Mouse (Mus musculus): Measurements from ENCODE around the gene Maats1. TPM values are rescaled to one million over a fixed set of nuclear protein-coding genes. Genes with fewer than 3 reads are reported as not detected.

Gene Maats1
- polyA plus RNA-seq, 1 experiment from 2014 or later = 0.20 TPM

DNA sequence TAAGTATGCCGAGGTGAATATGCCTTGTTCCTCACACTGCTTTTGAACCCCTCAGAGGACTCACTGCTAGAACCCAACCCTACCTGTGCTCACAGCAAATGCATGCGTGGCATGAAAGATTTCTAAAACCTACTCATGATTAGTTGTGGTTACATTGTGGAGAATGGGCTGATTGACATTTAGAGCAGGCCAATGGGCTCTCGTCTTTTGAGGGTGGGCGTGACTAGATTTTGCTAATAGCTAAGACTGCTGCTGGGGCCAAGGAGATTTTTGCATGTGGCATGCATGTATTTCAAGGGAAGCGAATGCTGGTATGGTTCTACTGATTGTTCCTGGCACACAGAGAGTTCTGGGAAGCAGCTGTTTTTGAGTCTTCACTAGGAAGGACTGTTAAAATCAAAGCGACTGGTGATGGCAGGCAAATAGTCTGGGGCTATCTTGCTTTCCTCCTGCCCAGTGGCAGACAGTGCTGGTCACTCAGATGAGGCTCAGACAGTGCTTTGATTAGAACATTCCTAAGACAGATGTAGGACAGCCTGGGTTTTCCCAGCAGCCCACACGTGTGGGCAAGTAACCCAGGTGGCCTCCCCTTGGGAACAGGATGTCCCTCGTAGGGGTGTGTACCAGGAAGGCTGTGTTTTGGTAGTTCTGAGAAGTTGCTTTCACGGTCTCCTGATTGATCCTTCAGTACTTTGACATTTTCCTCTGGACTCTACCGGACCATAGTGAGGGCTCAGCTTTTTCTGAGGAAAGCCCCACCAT lies 32.6 kb upstream of the Maats1 start:
- H3K4me2 ChIP-seq (ENCODE audit: low read depth, severe bottlenecking) = no peak overlapping the region
- 78% methylated on average over 10 of the region's 10 CpGs for WGBS

DNA sequence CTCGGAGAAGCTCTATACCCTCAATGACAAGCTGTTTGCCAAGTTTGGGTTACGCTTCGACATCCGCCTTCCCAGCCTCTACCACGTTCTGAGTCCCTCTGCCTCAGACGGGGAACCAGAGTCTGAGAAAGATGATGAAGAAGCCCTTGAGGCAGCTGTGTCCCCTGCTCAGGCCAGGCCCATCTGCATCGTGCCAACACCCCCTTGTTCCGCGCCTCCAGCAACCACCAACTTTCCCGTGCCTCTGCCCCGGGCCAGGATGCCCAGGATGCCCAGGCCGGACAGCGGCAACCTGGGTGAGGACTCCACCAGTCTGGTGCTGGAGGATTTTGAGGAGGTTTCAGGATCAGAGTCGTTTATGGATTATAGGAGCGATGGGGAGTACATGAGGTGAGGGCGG lies 32.0 kb upstream of the Maats1 start:
- ATAC-seq (ENCODE audit: insufficient number of reproducible peaks, low FRiP score, low TSS enrichment, low read depth) = no peak
- WGBS = 89% methylated on average over 16 of the region's 16 CpGs
- Histone ChIP-seq H3K27ac (replicated peaks; ENCODE audit: low read depth, low read length) (no peak overlapping the region), H3K4me2 (ENCODE audit: low read depth, severe bottlenecking) (no peak overlapping the region), H3K4me3 (ENCODE audit: low read depth, low read length) (no peak overlapping the region), H3K4me1 (ENCODE audit: control insufficient read depth, insufficient read depth, low read length) (peaks cover 2% of the 10 kb centered on the region; the same call in 1 of the 2 replicates), H3K36me3 (ENCODE audit: control insufficient read depth, insufficient read depth, low read length) (no peaks in the 10 kb centered on the region), H3K9ac (ENCODE audit: low read length) (no peak overlapping the region; the same call in 1 of the 2 replicates), H3K27me3 (ENCODE audit: control insufficient read depth, insufficient read depth, low read length) (no peaks in the 10 kb centered on the region), H3K9me3 (ENCODE audit: control insufficient read depth, low read length) (no peaks in the 10 kb centered on the region)
- DNase-seq (ENCODE audit: low spot score) = no peak

More for the DNA sequence above, 32.6 kb upstream of the Maats1 start:
- DNase-seq (ENCODE audit: low spot score) (no peak), ATAC-seq (ENCODE audit: insufficient number of reproducible peaks, low FRiP score, low TSS enrichment, low read depth) (no peak)
- peaks cover 2% of the 10 kb centered on the region; the same call in 1 of the 2 replicates for H3K4me1 ChIP-seq (ENCODE audit: control insufficient read depth, insufficient read depth, low read length)
- no peaks in the 10 kb centered on the region for H3K27me3 ChIP-seq (ENCODE audit: control insufficient read depth, insufficient read depth, low read length)
- no peak overlapping the region for H3K4me3 ChIP-seq (ENCODE audit: low read depth, low read length)
- H3K36me3 ChIP-seq (ENCODE audit: control insufficient read depth, insufficient read depth, low read length) = no peaks in the 10 kb centered on the region
- no peak overlapping the region for H3K27ac ChIP-seq (replicated peaks; ENCODE audit: low read depth, low read length)
- H3K9me3 ChIP-seq (ENCODE audit: control insufficient read depth, low read length) = no peaks in the 10 kb centered on the region
- H3K9ac ChIP-seq (ENCODE audit: low read length) = no peak overlapping the region

DNA sequence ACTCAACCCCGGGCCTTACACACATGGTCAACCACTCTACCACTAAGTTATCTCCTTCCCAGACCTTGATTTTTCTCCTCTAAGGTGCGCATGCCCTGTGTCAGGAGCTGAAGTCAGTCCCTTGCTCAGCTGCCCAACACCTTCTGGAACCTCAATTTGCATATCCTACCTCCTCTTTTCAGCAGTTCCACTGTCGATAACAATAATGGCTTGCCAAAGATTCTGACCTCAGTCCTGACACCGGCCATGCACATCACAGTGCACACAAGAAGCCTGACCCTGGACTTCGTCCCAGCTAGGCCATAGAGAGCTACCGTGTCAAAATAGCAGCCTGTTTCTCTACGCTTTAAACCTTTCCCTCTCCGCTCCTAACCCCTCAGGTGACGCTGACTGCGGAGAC lies 31.5 kb upstream of the Maats1 start:
- ATAC-seq (ENCODE audit: insufficient number of reproducible peaks, low FRiP score, low TSS enrichment, low read depth) (no peak), DNase-seq (ENCODE audit: low spot score) (no peak)
- Histone ChIP-seq H3K27me3 (ENCODE audit: control insufficient read depth, insufficient read depth, low read length) (no peaks in the 10 kb centered on the region), H3K4me3 (ENCODE audit: low read depth, low read length) (no peak overlapping the region), H3K36me3 (ENCODE audit: control insufficient read depth, insufficient read depth, low read length) (no peaks in the 10 kb centered on the region), H3K4me1 (ENCODE audit: control insufficient read depth, insufficient read depth, low read length) (peaks cover 2% of the 10 kb centered on the region; the same call in 1 of the 2 replicates), H3K27ac (replicated peaks; ENCODE audit: low read depth, low read length) (no peak overlapping the region), H3K4me2 (ENCODE audit: low read depth, severe bottlenecking) (no peak overlapping the region), H3K9me3 (ENCODE audit: control insufficient read depth, low read length) (no peaks in the 10 kb centered on the region), H3K9ac (ENCODE audit: low read length) (no peak overlapping the region)
- 86% methylated on average over 10 of the region's 10 CpGs for WGBS

DNA sequence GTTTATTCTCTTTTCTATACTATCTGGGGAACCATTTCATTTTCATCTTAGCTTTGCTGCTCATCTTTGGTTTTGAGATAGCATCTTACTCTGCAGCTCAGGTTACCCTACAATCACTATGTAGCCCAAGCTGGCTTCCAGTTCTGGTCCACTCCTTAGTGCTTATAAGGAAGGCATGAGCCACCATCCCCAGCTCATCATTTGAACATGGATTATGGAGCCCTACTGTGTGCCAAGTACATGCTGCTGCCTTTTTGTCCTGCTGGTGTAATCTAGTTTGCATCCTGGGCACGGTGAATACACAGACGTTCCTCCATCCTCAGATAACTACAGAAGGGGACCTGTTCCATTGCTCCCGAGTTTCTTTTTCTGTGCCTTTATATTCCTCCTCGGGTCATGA lies 30.9 kb upstream of the Maats1 start:
- H3K4me3 ChIP-seq (ENCODE audit: low read depth, low read length) = no peak overlapping the region
- H3K4me1 ChIP-seq (ENCODE audit: control insufficient read depth, insufficient read depth, low read length) = peaks cover 2% of the 10 kb centered on the region; the same call in 1 of the 2 replicates
- no peak for ATAC-seq (ENCODE audit: insufficient number of reproducible peaks, low FRiP score, low TSS enrichment, low read depth)
- no peak overlapping the region for H3K4me2 ChIP-seq (ENCODE audit: low read depth, severe bottlenecking)
- no peaks in the 10 kb centered on the region for H3K9me3 ChIP-seq (ENCODE audit: control insufficient read depth, low read length)
- DNase-seq (ENCODE audit: low spot score) = no peak
- no peaks in the 10 kb centered on the region for H3K36me3 ChIP-seq (ENCODE audit: control insufficient read depth, insufficient read depth, low read length)
- no peaks in the 10 kb centered on the region for H3K27me3 ChIP-seq (ENCODE audit: control insufficient read depth, insufficient read depth, low read length)
- H3K27ac ChIP-seq (replicated peaks; ENCODE audit: low read depth, low read length) = no peak overlapping the region
- H3K9ac ChIP-seq (ENCODE audit: low read length) = no peak overlapping the region
- WGBS = 88% methylated on average over 4 of the region's 4 CpGs

DNA sequence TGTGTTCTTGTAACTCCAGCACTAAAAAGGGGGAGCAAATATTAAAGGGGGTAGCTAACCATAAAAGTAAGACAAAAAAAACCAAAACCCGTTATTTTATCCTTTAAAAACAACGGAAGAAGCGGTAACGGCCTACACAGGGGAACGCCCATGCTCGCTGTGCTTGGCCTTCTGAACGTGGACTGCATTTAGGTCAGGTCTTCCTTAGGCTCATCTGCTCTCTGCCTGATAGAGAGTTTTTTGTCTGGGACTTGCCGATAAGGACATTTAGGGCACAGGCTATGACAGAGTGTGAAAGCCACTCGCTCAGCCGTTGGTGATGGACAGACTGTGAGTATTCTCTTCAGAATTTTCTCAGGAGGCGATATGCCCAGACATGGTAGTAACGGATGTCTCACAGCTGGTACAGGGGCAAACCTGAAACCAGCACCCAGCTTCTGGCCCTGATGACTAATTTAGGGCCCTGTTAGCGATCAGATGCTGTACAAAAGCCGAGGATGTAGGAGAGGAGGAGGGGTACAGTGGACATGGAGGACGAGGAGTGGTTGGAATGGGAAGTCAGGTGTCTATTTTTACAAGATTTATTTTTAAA lies 29.9 kb upstream of the Maats1 start:
- Histone ChIP-seq H3K27me3 (ENCODE audit: control insufficient read depth, insufficient read depth, low read length) (no peaks in the 10 kb centered on the region), H3K9me3 (ENCODE audit: control insufficient read depth, low read length) (no peaks in the 10 kb centered on the region), H3K27ac (replicated peaks; ENCODE audit: low read depth, low read length) (no peak overlapping the region), H3K9ac (ENCODE audit: low read length) (no peak overlapping the region), H3K4me2 (ENCODE audit: low read depth, severe bottlenecking) (no peak overlapping the region), H3K4me3 (ENCODE audit: low read depth, low read length) (no peak overlapping the region), H3K36me3 (ENCODE audit: control insufficient read depth, insufficient read depth, low read length) (no peaks in the 10 kb centered on the region), H3K4me1 (ENCODE audit: control insufficient read depth, insufficient read depth, low read length) (peaks cover under 1% of the 10 kb centered on the region; the same call in 1 of the 2 replicates)
- no peak for ATAC-seq (ENCODE audit: insufficient number of reproducible peaks, low FRiP score, low TSS enrichment, low read depth)
- DNase-seq (ENCODE audit: low spot score) = no peak
- WGBS = 89% methylated on average over 15 of the region's 15 CpGs

DNA sequence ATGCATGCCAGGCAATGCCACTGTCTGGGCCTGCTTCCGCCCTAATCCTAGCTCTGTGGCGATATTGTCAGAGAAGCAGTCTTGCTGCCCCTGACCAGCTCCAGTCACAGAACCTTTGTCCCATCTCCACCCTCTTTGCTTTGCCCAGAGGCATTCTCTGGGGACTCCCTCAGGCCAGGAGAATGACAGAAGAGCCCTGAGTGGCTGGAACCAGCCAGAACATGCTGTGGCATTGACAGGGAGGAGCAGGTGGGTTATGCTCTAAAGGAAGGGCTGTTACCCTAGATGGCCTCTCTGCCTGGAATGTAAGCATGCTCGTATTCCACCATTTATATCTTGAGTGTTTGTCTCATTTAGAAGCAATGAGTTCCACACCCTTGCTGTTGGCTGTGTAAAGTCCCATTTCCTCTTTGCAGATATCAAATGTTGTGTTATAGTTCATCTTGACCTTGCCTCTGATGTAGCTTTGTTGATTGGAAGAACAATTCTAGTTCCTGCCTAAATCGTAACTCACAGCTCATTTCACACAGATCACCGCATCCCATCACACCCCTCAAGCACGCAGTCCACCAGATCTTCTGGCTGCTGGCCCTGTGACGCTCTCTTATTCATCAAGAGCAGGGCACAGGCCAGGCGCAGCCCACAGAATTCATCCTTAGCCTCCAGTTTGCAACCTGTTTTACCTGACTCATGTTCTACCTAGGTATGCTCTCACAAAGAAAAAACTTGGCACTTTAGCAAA lies 28.9 kb upstream of the Maats1 start:
- Histone ChIP-seq H3K4me1 (ENCODE audit: control insufficient read depth, insufficient read depth, low read length) (no peaks in the 10 kb centered on the region), H3K9ac (ENCODE audit: low read length) (no peak overlapping the region), H3K9me3 (ENCODE audit: control insufficient read depth, low read length) (no peaks in the 10 kb centered on the region), H3K27ac (replicated peaks; ENCODE audit: low read depth, low read length) (no peak overlapping the region), H3K4me3 (ENCODE audit: low read depth, low read length) (no peak overlapping the region), H3K36me3 (ENCODE audit: control insufficient read depth, insufficient read depth, low read length) (no peaks in the 10 kb centered on the region), H3K4me2 (ENCODE audit: low read depth, severe bottlenecking) (no peak overlapping the region), H3K27me3 (ENCODE audit: control insufficient read depth, insufficient read depth, low read length) (no peaks in the 10 kb centered on the region)
- 86% methylated on average over 8 of the region's 8 CpGs for whole genome bisulfite sequencing
- ATAC-seq (ENCODE audit: insufficient number of reproducible peaks, low FRiP score, low TSS enrichment, low read depth) (no peak), DNase-seq (ENCODE audit: low spot score) (no peak)

DNA sequence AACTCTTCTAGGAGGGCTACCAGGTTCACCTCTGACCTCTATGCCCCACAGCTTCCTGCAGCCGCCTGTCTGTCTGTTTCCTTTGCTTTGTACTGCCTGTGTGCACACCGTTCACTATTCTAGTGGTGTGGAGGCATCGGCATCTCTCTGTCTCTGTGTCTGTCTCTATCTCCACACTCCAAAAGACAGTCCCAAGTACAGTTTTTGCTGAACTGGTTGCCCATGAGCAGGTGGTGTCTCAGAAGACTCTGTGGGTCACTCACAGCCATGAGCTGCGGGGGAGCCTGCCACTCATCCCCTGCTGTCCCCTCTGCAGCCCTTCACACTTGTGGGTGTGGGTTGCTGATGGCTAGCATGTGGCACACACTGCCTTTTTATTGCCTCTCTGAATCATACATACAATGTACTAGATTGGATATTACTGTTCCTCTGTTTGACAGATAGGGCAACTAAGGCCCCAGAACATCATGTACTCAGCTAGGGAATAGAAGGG lies 28.1 kb upstream of the Maats1 start:
- no peak overlapping the region for H3K27ac ChIP-seq (replicated peaks; ENCODE audit: low read depth, low read length)
- H3K36me3 ChIP-seq (ENCODE audit: control insufficient read depth, insufficient read depth, low read length) = no peaks in the 10 kb centered on the region
- H3K4me1 ChIP-seq (ENCODE audit: control insufficient read depth, insufficient read depth, low read length) = no peaks in the 10 kb centered on the region
- no peak overlapping the region for H3K9ac ChIP-seq (ENCODE audit: low read length)
- H3K27me3 ChIP-seq (ENCODE audit: control insufficient read depth, insufficient read depth, low read length) = no peaks in the 10 kb centered on the region
- DNase-seq (ENCODE audit: low spot score) = no peak
- ATAC-seq (ENCODE audit: insufficient number of reproducible peaks, low FRiP score, low TSS enrichment, low read depth) = no peak
- H3K4me3 ChIP-seq (ENCODE audit: low read depth, low read length) = no peak overlapping the region
- 77% methylated on average over 4 of the region's 4 CpGs for WGBS
- no peak overlapping the region for H3K4me2 ChIP-seq (ENCODE audit: low read depth, severe bottlenecking)
- no peaks in the 10 kb centered on the region for H3K9me3 ChIP-seq (ENCODE audit: control insufficient read depth, low read length)

DNA sequence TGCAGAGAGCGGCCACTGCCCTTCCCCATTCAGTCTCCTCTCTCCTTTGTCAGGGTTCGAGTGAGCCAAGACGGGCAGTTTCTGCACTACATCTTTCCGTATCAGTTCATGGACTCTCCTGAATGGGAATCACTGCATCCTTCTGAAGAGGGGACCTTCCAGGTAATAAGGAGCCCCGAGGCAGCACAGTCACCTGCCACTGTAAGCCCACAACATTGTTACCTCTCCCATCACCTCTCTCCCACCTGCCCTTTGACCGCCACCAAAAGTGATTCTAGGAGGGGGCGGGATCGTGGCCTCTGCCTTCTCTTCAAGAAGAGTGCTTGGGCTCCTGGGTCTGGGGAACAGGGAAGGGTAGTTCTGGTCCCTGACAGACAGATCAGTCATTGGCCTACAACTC lies 27.5 kb upstream of the Maats1 start:
- WGBS = 88% methylated on average over 8 of the region's 8 CpGs
- H3K27me3 ChIP-seq (ENCODE audit: control insufficient read depth, insufficient read depth, low read length) = no peaks in the 10 kb centered on the region
- H3K4me2 ChIP-seq (ENCODE audit: low read depth, severe bottlenecking) = no peak overlapping the region
- H3K36me3 ChIP-seq (ENCODE audit: control insufficient read depth, insufficient read depth, low read length) = no peaks in the 10 kb centered on the region
- no peaks in the 10 kb centered on the region for H3K9me3 ChIP-seq (ENCODE audit: control insufficient read depth, low read length)
- H3K4me3 ChIP-seq (ENCODE audit: low read depth, low read length) = no peak overlapping the region
- DNase-seq (ENCODE audit: low spot score) (no peak), ATAC-seq (ENCODE audit: insufficient number of reproducible peaks, low FRiP score, low TSS enrichment, low read depth) (no peak)
- no peak overlapping the region for H3K9ac ChIP-seq (ENCODE audit: low read length)
- H3K4me1 ChIP-seq (ENCODE audit: control insufficient read depth, insufficient read depth, low read length) = no peaks in the 10 kb centered on the region
- H3K27ac ChIP-seq (replicated peaks; ENCODE audit: low read depth, low read length) = no peak overlapping the region
